Mouse (Mus musculus) cerebellum, adult 11-12 months (tissue): ENCODE measurements at regions not wholly inside any gene's neighbourhood (a gene's known extent, or its start where the extent isn't known, plus 50 kb on each side); places are given as distances from the start of the nearest gene placed in this dataset.

Experiments used
- DNase-seq: peaks from one replicate; pipeline ENCODE4 v3.0.0; 2022

GRCm38 (mm10) chr5:115790436-115790835 lies 54.6 kb upstream of the Cit start:
- peak; percentile 33 for DNase-seq
